Comparison of ENCODE assay signal across 9 mouse cellular contexts in genomic region chr4:117139217-117139612, GRCm38 (mm10). TPM values are rescaled to one million over a fixed set of nuclear protein-coding genes. Genes with fewer than 3 reads are reported as not detected.
A peak's percentile ranks its signal among the peaks of the same experiment; 100 is the strongest.
DNase-seq lines count a peak whose midpoint lies in the region; ATAC-seq lines count a peak whose summit lies in the region.
"Had no signal": no experiment of that assay in that cellular context is flagged by ENCODE, and none has a peak within 500 bp of the region (broad histone marks: within the 10 kb centered on the region; RNA-seq: fewer than 3 reads in every experiment).

No protein-coding gene starts in this region.

- no peak overlapping the region for H3K9ac ChIP-seq in kidney, embryonic 15.5 days
- no peak overlapping the region for H3K9ac ChIP-seq in midbrain, embryonic 14.5 days (replicated peaks; ENCODE audit: low read length)

- H3K4me2 ChIP-seq in kidney, embryonic 15.5 days = no peak overlapping the region
- no peak overlapping the region for H3K4me2 ChIP-seq in midbrain, embryonic 14.5 days (ENCODE audit: low read length)

- H3K4me1 ChIP-seq in kidney, embryonic 15.5 days = peaks cover 12% of the 10 kb centered on the region
- H3K4me1 ChIP-seq in midbrain, embryonic 14.5 days (ENCODE audit: control insufficient read depth, insufficient read depth, low read length) = no peaks in the 10 kb centered on the region

- H3K27me3 ChIP-seq in kidney, embryonic 15.5 days = no peaks in the 10 kb centered on the region
- H3K27me3 ChIP-seq in midbrain, embryonic 14.5 days (ENCODE audit: control insufficient read depth, insufficient read depth, low read length) = no peaks in the 10 kb centered on the region

- H3K9me3 ChIP-seq in kidney, embryonic 15.5 days (replicated peaks) = no peaks in the 10 kb centered on the region
- no peaks in the 10 kb centered on the region for H3K9me3 ChIP-seq in midbrain, embryonic 14.5 days (ENCODE audit: control insufficient read depth, low read length)

- H3K36me3 ChIP-seq in kidney, embryonic 15.5 days = no peaks in the 10 kb centered on the region
- no peaks in the 10 kb centered on the region for H3K36me3 ChIP-seq in midbrain, embryonic 14.5 days (ENCODE audit: control insufficient read depth, insufficient read depth, low read length)

- ATAC-seq in kidney, embryonic 15.5 days (replicated peaks; ENCODE audit: low FRiP score) = no peak
- ATAC-seq in midbrain, embryonic 14.5 days (ENCODE audit: low FRiP score, low TSS enrichment) = no peak

- 0 out of 2 replicates have a peak overlapping the region, but pooled peaks have one; percentile 4 for H3K27ac ChIP-seq in kidney, embryonic 15.5 days
- H3K27ac ChIP-seq in midbrain, embryonic 14.5 days (replicated peaks; ENCODE audit: low read depth, low read length) = no peak overlapping the region

- peak; percentile 55 to 63 for DNase-seq in cerebellum, postnatal 10 days
- DNase-seq in cerebellum, adult 11-12 months = no peak
- DNase-seq in 3134 (ENCODE audit: extremely low read depth, insufficient read length, low spot score) = peak; percentile 49
- peak; percentile 73 for DNase-seq in T-cell, adult 2 months (ENCODE audit: low spot score)
- DNase-seq in midbrain, embryonic 14.5 days = peak; percentile 59
- no peak for DNase-seq in left cerebral cortex, adult 18-20 months (ENCODE audit: low spot score in 2 of 2)
- DNase-seq in layer of hippocampus, adult 11-12 months (ENCODE audit: low spot score) = no peak

- no peak overlapping the region for H3K4me3 ChIP-seq in kidney, embryonic 15.5 days (replicated peaks)
- no peak overlapping the region for H3K4me3 ChIP-seq in midbrain, embryonic 14.5 days (replicated peaks; ENCODE audit: low read depth, low read length)

- WGBS in kidney, embryonic 15.5 days = 3% methylated on average over 2 of the region's 2 CpGs
- 2% methylated on average over 2 of the region's 2 CpGs for WGBS in midbrain, embryonic 14.5 days

RNA-seq across cellular contexts. Expression of gene Plk3, which starts 5.5 kb away (rescaled TPM):
- polyA plus RNA-seq in kidney, embryonic 15.5 days (2015; fragmentation: Nextera tagmentation; extraction: Ambion mirVana) = 2.9 and 3.5 TPM in 2 replicates
- polyA plus RNA-seq in midbrain, embryonic 14.5 days (2014; fragmentation: Nextera tagmentation; extraction: Ambion mirVana) = 15.7 and 17.5 TPM in 2 replicates
- total RNA-seq in left cerebral cortex, adult 18-20 months (2021) = 10 to 100 TPM; 16.9 to 17.3 TPM

RNA-seq across cellular contexts. Expression of gene Tctex1d4, which starts 12.6 kb away (rescaled TPM):
- polyA plus RNA-seq in kidney, embryonic 15.5 days (2015; fragmentation: Nextera tagmentation; extraction: Ambion mirVana) = not detected in 2 replicates
- not detected in 2 replicates for polyA plus RNA-seq in midbrain, embryonic 14.5 days (2014; fragmentation: Nextera tagmentation; extraction: Ambion mirVana)
- total RNA-seq in left cerebral cortex, adult 18-20 months (2021) = under 1 TPM in 1 of 2 experiments, not detected in 1; 0.77 TPM
- polyA plus RNA-seq: intestine, embryonic 14.5 days had no signal

RNA-seq across cellular contexts. Expression of gene Btbd19, which starts 13.7 kb away (rescaled TPM):
- 5.2 and 6.6 TPM in 2 replicates for polyA plus RNA-seq in kidney, embryonic 15.5 days (2015; fragmentation: Nextera tagmentation; extraction: Ambion mirVana)
- 3.2 and 3.4 TPM in 2 replicates for polyA plus RNA-seq in midbrain, embryonic 14.5 days (2014; fragmentation: Nextera tagmentation; extraction: Ambion mirVana)
- 10 to 100 TPM; 13.1 to 14.2 TPM for total RNA-seq in left cerebral cortex, adult 18-20 months (2021)

RNA-seq across cellular contexts. Expression of gene Rps8, which starts 16.8 kb away (rescaled TPM):
- polyA plus RNA-seq in kidney, embryonic 15.5 days (2015; fragmentation: Nextera tagmentation; extraction: Ambion mirVana) = 1,027 and 1,077 TPM in 2 replicates
- 599 and 678 TPM in 2 replicates for polyA plus RNA-seq in midbrain, embryonic 14.5 days (2014; fragmentation: Nextera tagmentation; extraction: Ambion mirVana)
- total RNA-seq in left cerebral cortex, adult 18-20 months (2021) = 100 to 1,000 TPM; 585 to 613 TPM

RNA-seq across cellular contexts. Expression of gene Kif2c, which starts 43.2 kb away (rescaled TPM):
- 75.6 and 76.0 TPM in 2 replicates for polyA plus RNA-seq in kidney, embryonic 15.5 days (2015; fragmentation: Nextera tagmentation; extraction: Ambion mirVana)
- polyA plus RNA-seq in midbrain, embryonic 14.5 days (2014; fragmentation: Nextera tagmentation; extraction: Ambion mirVana) = 7.2 and 16.0 TPM in 2 replicates
- under 1 TPM in 1 of 2 experiments, not detected in 1; 0.16 TPM for total RNA-seq in left cerebral cortex, adult 18-20 months (2021)

Comparison
In these comparisons a context has a peak if more than half of its experiments do, and no peak if none do; other contexts are left out.
1. DNase-seq: peak in cerebellum, postnatal 10 days (2 of 2), 3134 (single experiment), T-cell, adult 2 months (single experiment) and midbrain, embryonic 14.5 days (single experiment); none in cerebellum, adult 11-12 months (single experiment), left cerebral cortex, adult 18-20 months (0 of 2) and layer of hippocampus, adult 11-12 months (single experiment).